Mouse (Mus musculus) gastrocnemius, postnatal 10 days (tissue): ENCODE results near the gene Dcaf1. TPM values are rescaled to one million over a fixed set of nuclear protein-coding genes. Genes with fewer than 3 reads are reported as not detected.

Experiments
- DNase-seq: peaks from one replicate; pipeline ENCODE4 v3.0.0; 2021; ENCODE audit warnings: mixed read lengths
- total RNA-seq, 2 experiments: library from RNA; stranded (reverse); gene quantifications; 2 replicates each; pipeline ENCODE4 v1.2.3; 2021

The Dcaf1 gene
- total RNA-seq, 2 experiments from 2014 or later, result 14.8 to 20.6 TPM

DNA sequence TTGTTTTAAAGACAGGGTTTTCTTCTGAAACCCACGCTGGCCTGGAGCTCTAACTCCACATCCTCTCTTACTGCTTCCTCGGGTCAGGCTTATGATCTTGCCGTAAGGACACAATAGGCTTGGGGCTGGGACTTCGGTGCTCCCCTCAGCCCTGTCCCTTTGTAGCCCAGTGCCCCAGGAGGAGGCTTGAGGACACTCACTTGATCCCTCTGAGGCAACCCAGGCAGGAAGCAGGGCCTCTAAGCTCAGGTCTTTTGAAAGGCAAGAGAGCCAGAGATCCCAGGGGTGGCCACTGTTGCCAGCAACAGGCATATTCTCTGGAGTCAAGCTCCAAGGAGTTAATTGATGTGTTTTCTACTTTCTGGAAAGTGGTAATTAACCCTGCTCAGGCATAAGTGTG lies 57.8 kb downstream of the Dcaf1 start:
- no peak for DNase-seq

DNA sequence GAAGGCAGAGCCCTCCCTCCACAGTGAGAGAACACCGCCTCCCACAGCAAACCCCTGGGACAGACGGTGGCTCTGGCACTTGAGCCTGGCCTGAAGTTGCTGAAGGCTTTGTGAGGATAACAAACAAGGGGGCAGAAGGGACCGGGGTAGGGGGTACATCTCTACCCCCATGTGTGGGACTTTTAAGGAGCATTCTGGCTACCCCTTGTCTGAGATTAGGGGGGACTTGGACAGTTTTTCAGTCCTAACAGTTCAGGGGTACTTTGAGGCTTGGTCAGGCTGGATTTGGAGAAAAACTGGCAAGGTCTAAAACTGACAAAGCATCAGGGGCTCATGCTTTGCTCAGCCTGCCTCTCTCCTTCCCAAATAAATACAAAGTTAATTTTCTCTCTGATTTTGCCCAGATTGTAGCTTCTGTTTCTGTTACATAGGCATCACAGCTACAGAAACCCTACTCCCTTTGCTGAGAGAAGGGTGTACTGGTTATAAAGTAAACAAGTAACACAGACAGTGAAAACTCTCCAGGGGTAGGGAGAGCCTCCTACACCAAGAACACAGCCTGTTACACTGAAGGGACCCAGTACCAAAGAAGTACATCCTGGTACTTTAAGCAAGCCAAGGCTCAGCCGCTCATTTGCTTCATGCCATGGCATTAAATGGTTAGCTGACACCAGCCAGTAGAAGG lies 59.5 kb downstream of the Dcaf1 start:
- no peak for DNase-seq

DNA sequence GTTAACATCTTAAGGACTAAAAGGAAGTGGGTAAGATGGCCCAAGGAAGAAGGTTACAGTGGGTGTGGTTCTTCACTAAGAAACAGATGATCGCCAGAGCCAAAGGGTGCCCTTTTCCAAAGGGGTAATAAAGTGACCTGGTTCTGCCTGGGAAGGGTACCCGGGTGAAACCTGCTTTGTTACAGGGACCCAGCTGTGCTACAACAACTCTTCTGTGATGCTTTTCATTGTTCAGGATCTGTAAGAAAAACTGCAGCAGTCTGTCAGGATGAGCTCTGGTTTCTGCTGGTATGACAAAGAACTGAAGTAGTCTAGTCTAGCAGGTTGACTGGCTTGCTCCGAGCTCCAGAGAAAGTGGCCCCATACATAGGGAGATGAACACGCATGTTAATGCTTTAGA lies 60.5 kb downstream of the Dcaf1 start:
- DNase-seq, result no peak

DNA sequence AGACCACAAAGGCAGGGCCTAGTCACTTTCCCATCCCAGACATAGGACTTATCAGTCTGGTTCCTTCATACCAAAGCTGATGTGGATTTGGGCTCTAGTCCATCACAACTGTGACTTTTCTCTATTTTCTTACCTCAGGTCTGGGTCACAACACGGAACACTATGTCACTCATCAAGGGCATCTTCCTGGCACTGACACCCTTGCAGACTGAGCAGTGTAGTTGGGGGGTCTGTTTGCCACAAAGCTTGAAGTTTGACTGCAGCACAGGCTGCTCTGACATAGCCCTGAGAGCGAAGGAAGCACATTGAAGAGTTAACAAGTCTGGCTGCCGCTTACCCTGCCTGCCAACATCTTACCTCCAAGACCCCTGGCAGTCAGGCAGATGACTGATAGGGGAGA lies 61.4 kb downstream of the Dcaf1 start:
- no peak for DNase-seq

DNA sequence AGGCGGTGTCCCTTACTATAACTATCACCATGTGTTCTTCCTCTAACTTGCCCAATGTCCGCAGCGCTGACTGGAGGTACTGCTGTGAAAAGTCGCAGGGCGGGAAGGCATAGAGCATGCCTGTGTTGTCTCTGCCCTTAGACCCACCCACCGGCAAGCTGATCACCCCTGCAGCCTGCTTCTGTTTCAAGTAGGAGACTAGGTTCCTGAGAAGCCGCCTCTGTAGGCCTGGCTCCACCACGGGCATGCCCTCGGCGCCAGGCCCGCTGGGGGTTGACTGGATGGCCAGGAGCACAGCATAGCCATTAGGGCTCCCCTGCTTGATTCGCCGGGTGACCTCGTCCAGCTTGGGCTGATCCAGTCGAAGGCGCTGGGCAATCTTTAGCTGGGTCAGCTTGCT lies 62.6 kb downstream of the Dcaf1 start:
- peak; percentile 15 for DNase-seq

DNA sequence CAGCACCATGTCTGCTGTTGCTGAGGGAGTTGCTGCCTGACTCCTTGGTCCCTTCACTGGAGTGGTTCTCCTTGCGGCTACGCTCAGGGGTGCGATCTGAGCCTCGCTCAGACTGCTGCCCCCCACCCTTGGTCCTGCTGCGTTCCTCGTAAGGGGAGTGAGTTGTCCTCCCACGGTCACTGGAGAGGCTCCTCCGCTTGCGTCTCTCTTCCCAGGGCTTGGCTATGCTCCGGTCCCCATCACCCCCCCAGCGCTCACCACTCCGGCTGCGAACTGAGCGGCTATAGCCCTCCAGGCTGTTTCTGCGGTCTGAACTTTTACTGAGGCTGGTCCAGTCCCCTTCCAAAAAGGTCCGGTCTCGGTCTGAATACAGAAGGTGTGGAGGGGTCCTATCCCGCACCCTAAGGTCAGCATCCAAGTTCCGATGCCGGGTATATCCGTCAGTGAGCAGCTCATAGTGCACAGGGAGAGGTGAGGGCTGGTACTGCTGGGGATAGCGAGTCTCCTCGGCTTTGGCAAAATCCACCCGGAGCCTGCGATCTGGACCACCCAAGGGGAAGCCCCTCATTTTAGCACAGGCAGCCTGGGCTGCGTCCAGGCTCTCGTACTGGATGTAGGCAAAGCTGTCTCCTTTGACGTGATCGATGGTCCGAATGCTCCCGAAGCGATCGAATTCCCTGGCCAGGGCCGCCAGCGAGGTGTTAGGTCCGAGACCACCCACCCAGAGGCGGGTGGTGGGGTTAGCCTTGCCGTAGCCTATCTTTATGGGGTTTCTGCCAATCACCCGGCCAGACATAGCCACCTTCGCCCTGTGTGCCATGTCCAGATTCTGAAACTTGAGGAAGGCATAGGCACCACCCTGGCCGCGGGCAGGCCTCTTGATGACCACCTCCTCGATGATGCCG lies 63.6 kb downstream of the Dcaf1 start:
- DNase-seq, result peak; percentile 21

DNA sequence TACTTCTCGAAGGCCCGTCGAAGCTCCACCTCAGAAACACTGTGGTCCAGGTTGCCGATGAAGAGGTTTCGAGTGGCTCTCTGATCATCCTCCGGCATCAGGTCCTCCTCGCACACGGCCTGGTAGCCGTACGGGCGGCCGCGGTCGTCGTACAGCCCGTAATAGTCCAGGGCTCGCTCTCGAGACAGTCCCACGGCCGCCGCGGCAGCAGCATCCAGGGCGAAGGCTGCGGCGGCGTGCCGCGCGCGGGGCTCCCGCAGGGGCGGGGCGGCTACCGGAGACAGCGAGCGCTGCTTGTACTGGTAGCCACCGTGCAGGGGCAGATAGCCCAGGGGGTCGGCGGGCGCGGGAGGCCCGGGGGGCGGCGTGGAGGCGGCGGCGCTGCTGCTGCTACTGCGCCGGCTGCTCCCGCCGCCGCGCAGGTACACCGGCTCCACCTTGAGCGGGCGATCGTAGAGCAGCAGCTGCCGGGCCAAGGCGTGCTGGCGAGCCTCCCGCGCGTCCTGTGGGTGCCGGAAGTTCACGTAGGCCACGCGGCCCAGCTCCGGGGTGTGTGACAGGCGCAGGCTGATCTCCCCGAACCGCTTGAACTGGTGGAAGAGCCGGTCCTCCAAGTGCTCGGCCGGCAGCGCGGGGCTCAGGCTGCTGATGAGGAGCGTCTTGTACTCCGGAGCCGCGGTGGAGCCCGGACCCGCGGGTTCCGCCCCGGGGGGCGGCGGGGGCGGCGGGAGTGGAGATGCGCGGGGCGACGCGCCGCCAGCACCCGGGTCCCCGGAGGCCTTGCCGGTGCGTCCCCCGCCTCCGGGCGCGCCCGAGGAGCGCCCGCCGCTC lies 64.4 kb downstream of the Dcaf1 start:
- DNase-seq, result peak; percentile 56

DNA sequence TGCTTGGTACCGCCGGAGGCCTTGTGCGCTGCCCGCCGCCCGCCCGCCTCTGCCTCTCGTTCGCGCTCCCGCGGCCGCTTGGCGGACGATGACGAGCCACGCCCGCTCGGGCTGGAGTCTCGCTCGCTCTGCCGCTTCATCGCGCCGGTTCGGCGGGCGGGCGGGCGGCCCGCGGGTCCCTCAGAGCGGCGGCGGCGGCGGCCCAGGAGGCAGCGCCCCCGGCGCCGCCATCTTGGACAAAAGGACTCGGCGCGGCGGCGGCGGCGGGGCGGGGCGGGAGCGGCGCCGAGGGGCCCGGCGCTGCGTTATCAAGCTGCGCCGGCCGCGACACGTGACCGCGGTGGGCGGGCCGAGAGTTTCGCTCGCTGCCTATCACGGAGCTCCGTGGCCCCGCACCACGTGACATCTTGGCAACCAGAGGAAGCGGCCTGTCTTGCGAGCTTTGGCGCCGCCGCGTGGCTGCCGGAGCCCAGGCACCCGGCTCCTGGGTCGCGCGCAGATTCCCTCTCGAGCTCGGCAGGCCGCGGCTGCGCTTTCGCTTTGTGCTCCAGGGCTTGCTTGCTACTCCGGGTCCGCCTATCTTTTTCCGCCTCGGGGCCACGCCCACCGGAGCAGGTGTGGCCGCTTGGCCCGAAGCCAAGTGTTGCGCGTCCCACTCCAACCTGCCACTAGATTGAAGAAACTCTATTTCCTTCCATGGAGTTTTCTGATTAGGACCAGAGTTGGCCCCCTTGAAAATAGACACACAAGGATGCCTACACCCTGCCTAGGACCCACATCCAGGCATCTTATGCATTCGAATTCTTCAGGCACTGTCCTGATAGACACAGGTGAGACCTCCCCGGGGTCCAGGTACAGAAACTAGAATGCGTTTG lies 65.4 kb downstream of the Dcaf1 start, which contains the start of gene Rbm15b:
TSS of gene Rbm15b (minus strand) at position 601 of the 875 bp plus-strand sequence.
- DNase-seq, result peak; percentile 98

DNA sequence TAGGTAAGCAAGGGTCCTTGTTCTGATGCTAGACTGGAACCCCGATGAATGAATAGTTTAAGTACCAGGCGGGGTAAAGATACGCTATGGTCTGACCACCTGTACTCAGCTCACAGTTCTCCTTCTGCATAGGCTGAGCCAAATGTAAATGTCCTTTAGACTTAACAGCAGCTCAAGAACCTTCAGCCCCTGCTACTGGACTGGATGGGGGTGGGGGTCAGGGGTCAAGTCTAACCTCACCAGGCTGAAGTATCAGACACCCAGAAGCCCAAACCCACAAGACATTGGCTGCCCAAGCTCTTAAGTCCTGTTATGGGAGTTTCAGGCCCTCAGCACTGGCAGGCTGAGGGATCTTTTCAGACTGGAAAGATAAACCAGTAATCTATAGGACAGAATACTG lies 66.7 kb downstream of the Dcaf1 start:
- no peak for DNase-seq

DNA sequence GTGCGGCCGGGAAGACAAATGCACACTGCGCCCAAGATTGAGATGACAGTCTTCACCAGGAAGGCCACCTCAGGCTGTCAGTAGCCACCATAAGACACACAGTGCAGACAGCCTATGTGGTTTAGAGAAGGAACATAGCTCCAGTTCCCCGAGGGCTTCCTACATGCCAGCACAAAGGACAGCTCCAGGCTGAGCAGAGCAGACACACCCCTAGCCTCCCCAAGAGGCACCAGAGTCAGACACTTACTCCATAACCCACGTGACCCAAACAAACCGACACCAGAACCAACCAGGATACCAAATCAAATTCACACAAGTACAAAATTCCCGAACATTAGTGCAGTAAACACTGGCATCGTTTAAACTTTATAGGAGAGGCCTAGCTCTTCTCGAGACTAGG lies 67.6 kb downstream of the Dcaf1 start:
- DNase-seq, result no peak

DNA sequence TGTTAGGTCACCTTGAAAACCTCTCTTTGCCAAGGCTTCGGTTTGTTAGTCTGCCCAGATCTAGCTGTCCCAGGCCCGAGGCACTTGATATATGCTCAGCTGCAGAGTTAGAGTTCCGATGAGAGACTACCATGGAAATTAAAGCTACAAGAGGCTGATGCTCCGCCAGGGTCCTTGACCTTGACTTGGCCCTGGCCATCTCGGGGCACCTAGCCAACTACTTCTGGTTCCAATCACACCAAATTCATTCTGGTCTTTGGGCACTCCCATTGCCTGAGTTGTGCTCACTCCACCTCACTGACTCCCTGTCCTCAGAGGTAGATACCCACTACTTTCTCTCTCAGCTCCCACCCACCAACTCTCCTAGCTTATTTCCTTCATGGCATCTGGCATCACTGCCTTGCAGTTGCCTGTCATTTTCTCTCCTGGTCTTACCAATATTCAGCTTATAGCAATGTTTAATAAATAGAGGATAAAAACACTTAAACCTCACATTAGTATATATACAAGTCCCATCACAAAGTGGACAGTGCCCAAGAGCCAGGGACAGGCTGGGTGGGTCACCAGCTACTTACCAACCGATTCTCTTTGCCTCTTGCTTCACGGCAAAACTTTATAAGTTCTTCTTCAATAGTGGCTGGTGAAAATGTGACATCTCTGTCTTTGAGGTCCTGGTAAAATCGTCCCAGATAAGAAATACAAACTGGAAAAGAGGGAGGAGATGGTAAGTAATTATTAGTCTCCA lies 69.0 kb downstream of the Dcaf1 start:
- no peak for DNase-seq

DNA sequence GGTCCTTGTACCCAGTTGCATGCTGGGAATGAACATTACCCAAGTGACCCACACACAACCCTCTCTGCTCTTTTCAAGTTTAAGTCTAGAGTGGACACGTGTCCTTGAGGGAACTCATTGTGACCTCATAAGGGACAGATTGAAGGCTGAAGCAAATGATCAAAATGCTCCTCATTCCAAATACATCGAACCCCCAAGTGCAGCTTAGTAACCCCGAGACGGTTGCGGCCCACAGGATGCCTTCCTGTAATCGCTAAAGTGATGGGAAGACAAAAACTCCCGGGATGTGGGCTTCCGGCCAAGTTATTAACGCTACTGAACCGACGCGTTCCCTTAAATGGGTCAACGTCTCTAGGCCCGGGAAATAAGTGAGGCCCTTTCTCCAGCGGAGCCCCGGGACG lies 69.7 kb downstream of the Dcaf1 start:
- DNase-seq, result no peak

DNA sequence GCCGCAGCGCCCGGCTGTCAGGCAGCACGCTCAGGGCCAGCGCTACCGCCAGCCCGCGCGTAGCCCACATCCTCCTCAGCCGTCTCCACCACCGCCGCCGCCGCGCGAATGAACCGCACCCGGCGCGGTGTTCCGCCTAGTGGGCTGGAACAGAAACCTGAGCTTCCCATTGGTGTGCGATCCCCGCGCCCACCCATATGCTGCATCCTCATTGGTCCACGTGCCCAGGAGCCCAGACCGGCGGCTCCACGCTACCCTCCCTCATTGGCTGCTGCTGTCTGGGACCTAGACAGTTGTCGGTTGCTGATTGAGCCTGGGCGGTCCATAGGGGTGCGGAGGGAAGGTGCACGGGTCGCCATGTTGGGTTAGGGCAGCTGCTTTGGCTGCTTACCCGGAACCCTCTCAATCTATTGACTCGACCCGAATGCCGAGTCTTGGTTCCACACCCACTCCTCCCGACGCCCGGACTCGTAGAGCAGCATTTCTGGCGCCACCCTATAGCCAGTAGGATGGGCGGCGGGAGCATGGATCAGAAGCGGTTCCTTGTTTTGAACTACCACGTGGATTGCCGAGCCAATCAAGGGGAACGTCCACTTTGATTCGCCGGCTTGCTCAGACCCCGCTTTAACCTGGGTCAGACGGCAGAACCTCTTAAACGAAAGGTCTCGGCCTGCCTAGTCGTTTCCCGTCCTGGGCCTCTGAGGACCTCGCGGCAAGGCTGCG lies 70.3 kb downstream of the Dcaf1 start, which contains the start of gene Manf:
TSS of gene Manf (minus strand) at position 151 of the 723 bp plus-strand sequence.
- DNase-seq, result peak; percentile 89

DNA sequence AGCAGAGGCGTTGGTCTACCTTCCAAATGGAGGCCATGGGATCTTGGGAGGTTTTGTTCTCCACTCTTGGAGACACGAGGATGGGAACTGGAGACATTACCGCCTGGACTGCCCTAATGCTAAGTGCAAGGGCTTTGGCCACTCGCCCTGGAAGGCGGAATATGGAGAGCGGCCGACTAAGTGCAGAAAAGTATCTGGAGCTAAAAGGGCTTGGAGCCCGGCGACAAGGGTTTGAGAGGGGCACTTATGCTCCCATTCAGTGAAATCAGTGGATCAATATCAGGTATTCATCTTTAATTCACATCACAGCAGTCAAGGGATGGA lies 70.8 kb downstream of the Dcaf1 start:
- peak; percentile 55 for DNase-seq

DNA sequence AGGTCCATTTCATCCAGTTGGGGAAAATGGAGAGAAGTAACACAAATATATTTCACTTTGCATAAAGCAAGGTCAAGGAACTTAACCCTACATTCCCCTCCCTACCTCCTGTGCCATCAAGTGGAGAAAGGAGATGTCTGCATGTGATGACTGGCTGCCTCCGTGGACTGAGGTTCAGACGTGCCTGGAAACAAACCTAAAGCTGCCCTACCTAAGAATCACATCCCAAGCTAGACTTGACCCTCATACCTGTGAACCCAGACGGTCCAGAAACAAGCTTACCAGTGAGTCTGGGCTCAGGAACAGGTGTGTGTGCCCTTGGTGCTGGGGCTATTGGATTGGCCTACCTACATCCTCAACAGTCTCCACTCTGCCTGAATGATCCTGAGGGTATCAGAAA lies 71.7 kb downstream of the Dcaf1 start:
- no peak for DNase-seq

DNA sequence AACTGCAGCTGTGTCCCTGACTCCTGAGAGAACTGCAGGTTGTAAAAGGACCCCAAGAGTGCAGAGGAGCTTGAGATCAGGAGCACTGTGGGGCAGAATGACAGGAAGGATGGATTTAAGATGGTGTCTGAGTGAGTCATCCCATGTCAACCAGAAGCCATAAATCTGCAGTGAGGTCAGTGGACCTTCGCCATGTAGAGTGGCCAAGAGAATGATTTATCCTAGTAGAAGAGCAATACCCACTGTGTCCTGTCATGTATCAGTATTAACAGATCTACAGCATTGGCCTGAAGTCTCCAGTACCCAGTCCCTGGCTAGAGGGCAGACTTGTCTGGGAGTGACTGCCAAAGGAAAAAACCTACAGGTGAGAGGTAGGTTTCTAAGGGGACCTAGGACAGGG lies 77.2 kb downstream of the Dcaf1 start:
- no peak for DNase-seq

DNA sequence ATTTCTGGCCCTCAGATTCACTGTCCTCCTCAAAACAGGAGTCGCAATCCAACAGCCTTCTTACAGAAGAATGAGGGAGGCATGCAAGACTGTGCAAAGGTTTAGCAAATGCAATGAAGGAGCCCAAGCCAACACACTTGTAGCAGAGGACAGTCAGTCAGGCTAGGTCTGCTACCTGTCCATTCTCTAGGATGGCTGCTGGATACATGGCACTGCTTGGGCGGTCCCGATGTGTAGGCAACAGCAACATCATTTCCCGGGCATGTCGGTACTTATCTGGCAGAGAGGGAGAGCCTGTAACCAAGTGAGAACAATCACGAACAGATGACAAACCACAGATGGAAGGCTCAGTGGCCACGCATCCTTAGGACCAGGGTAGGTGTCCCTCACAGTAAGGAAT lies 79.9 kb downstream of the Dcaf1 start:
- DNase-seq, result no peak

DNA sequence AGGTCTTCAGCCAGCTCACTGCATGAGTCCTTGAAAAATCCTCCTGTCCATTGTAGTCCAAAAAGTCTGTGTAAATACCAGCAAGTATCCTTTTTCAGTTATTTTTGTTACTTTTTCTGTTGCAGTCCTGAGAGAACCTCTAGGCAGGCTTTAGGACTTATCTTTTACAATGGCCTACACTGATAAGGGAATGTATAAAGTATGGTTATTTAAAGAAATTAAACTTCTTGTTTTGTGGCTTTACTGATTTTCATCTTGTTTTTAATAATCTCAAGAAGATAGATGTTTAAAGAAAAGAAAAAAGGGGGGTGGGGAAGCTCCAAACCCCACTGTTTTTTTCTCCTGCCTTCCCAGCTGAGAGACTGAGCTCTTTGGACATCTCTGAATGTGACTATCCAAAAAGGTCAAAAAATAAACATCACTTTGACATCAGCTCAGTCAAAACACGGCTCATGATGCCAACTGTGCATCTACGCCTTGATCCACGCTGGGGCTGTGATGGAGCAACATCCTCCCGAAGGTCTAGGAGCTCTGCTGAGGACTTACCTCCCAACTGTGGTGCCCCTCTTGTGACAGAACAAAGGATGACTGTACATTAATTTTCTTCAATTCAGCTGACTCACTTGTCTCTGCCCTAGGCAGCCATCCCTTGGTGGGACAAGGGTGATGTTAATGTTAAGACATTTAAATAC lies 81.6 kb downstream of the Dcaf1 start:
- no peak for DNase-seq

DNA sequence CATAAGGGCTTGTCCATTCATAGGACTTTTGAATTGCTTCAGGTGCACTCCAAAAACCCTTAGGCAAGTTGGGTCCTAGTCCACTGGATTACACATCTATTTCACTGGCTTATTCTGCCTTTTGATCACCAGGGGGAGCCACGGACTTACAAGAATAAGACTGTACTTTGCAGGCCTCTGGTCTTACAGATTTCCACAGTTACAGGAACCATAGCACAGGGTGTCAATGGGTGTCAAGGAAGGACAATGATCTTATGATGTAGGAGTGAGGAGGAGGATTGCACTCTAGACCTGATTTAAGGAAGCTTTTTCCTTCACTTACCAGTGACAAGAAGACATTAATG lies 82.1 kb downstream of the Dcaf1 start:
- no peak for DNase-seq

DNA sequence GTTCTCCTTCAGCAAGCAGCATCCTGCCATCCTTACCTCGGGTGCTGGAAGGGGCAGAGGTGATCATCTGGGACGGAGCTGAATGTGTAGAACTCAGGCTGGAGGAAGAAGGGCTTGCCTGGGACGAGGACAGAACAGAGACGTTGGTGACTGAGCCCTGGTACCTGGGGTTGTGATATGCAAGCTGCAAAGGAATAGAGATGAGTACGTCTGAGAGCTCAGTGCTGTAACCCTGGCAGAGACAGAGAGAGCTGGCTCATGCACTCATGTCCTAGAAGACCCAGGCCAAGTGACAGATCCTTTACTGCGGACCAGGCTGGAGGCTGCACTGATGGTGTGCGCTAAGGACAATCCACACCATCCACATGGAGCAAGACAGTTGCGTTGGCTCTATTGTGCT lies 84.9 kb downstream of the Dcaf1 start:
- no peak for DNase-seq
